Mouse (Mus musculus) thymus, adult 2 months (tissue): Measurements from ENCODE around the gene Gpr39. TPM values are rescaled to one million over a fixed set of nuclear protein-coding genes. Genes with fewer than 3 reads are reported as not detected.

Experiments
- DNase-seq: peaks from one replicate; pipeline ENCODE4 v3.0.0; 2021
- H3K27ac ChIP-seq: fragments of 200-500 bp; 2 replicates; pipeline ENCODE4 v1.5.1; 2012; ENCODE audit warnings: low read length, control low read depth; ENCODE audit not compliant: control insufficient read depth, insufficient read depth
- H3K27me3 ChIP-seq: fragments of 200-500 bp; 2 replicates; pipeline ENCODE4 v1.6.1; 2012; ENCODE audit warnings: mild to moderate bottlenecking, low read length, moderate library complexity, mixed read lengths; ENCODE audit not compliant: control insufficient read depth, insufficient read depth
- H3K36me3 ChIP-seq: fragments of 200-500 bp; 2 replicates; pipeline ENCODE4 v1.6.1; 2012; ENCODE audit warnings: mild to moderate bottlenecking, low read length, moderate library complexity; ENCODE audit not compliant: control insufficient read depth, insufficient read depth
- H3K4me1 ChIP-seq: fragments of 200-500 bp; replicated peaks from 2 replicates; pipeline ENCODE4 v1.6.1; 2012; ENCODE audit warnings: low read length; ENCODE audit not compliant: control insufficient read depth, insufficient read depth
- H3K4me3 ChIP-seq: fragments of 200-500 bp; 2 replicates; pipeline ENCODE4 v1.5.1; 2012; ENCODE audit warnings: mild to moderate bottlenecking, low read length, control low read depth, moderate library complexity; ENCODE audit not compliant: control insufficient read depth, insufficient read depth
- CTCF ChIP-seq: fragments of 200-500 bp; IDR thresholded peaks from 2 replicates; pipeline ENCODE4 v1.5.1; 2012; ENCODE audit warnings: mild to moderate bottlenecking, control low read depth, low read length, moderate library complexity, borderline replicate concordance; ENCODE audit not compliant: control insufficient read depth, poor library complexity, insufficient read depth; ENCODE audit errors: extremely low read depth
- POLR2A ChIP-seq: fragments of 200-500 bp; IDR thresholded peaks from 2 replicates; pipeline ENCODE4 v1.6.1; 2012; ENCODE audit warnings: mild to moderate bottlenecking, low read length, control low read depth, moderate library complexity; ENCODE audit not compliant: control insufficient read depth, poor library complexity, insufficient read depth; ENCODE audit errors: extremely low read depth
- WGBS: fragments of 180-500 bp; shearing (Covaris S2); methylation state at CpG from one replicate; pipeline ENCODE4 v1.1.7; 2018; 5-methylcytosine and 5-hydroxymethylcytosine counted together
- polyA plus RNA-seq: library from polyadenylated mRNA; depleted of rRNA; stranded (reverse); fragments of >200 nt; gene quantifications from 2 replicates; pipeline ENCODE4 v1.2.3, GENCODE M21; 2012

Gene Gpr39
- polyA plus RNA-seq, 1 experiment: 0.57 TPM

GRCm38 (mm10) chr1:125657416-125657815, 19.4 kb upstream of the Gpr39 start:
- H3K4me1 ChIP-seq: no peaks in the 10 kb centered on the region
- H3K4me3 ChIP-seq: no peak overlapping the region
- H3K27ac ChIP-seq: no peak overlapping the region
- no peak for DNase-seq
- H3K27me3 ChIP-seq: no peaks in the 10 kb centered on the region
- H3K36me3 ChIP-seq: no peaks in the 10 kb centered on the region
- no peak for TF ChIP-seq CTCF
- no peak for TF ChIP-seq POLR2A
- 86% methylated on average over 5 of the region's 5 CpGs for WGBS

GRCm38 (mm10) chr1:125660151-125660550, 16.6 kb upstream of the Gpr39 start:
- no peak for DNase-seq
- no peak overlapping the region for H3K27ac ChIP-seq
- 96% methylated on average over 4 of the region's 4 CpGs for WGBS
- TF ChIP-seq POLR2A (no peak), CTCF (no peak)
- no peaks in the 10 kb centered on the region for H3K4me1 ChIP-seq
- no peaks in the 10 kb centered on the region for H3K36me3 ChIP-seq
- H3K4me3 ChIP-seq: no peak overlapping the region
- no peaks in the 10 kb centered on the region for H3K27me3 ChIP-seq

- no peaks in the 10 kb centered on the region for H3K36me3 ChIP-seq
- H3K4me3 ChIP-seq: no peak overlapping the region
- H3K27ac ChIP-seq: no peak overlapping the region
- WGBS: 97% methylated on average over 4 of the region's 4 CpGs
- DNase-seq: no peak
- no peaks in the 10 kb centered on the region for H3K4me1 ChIP-seq
- no peaks in the 10 kb centered on the region for H3K27me3 ChIP-seq
- TF ChIP-seq POLR2A (no peak), CTCF (no peak)
Measured at GRCm38 (mm10) chr1:125660901-125661300, 15.9 kb upstream of the Gpr39 start.

GRCm38 (mm10) chr1:125662058-125662457, 14.7 kb upstream of the Gpr39 start:
- Histone ChIP-seq H3K4me3 (no peak overlapping the region), H3K4me1 (no peaks in the 10 kb centered on the region), H3K27ac (no peak overlapping the region), H3K36me3 (no peaks in the 10 kb centered on the region), H3K27me3 (no peaks in the 10 kb centered on the region)
- no peak for DNase-seq
- WGBS: 86% methylated on average over 2 of the region's 2 CpGs
- TF ChIP-seq CTCF (no peak), POLR2A (no peak)

GRCm38 (mm10) chr1:125662660-125663059, 14.1 kb upstream of the Gpr39 start:
- Histone ChIP-seq H3K27me3 (no peaks in the 10 kb centered on the region), H3K4me3 (no peak overlapping the region), H3K4me1 (no peaks in the 10 kb centered on the region), H3K27ac (no peak overlapping the region), H3K36me3 (no peaks in the 10 kb centered on the region)
- no peak for DNase-seq
- TF ChIP-seq POLR2A (no peak), CTCF (no peak)
- 80% methylated on average over 5 of the region's 5 CpGs for WGBS

- TF ChIP-seq CTCF (no peak), POLR2A (no peak)
- 29% methylated on average over 4 of the region's 4 CpGs for WGBS
- Histone ChIP-seq H3K36me3 (no peaks in the 10 kb centered on the region), H3K27me3 (no peaks in the 10 kb centered on the region), H3K4me1 (no peaks in the 10 kb centered on the region), H3K27ac (no peak overlapping the region), H3K4me3 (no peak overlapping the region)
- DNase-seq: no peak
Measured at GRCm38 (mm10) chr1:125663104-125663503, 13.7 kb upstream of the Gpr39 start.

- TF ChIP-seq POLR2A: no peak
- TF ChIP-seq CTCF: no peak
- Histone ChIP-seq H3K36me3 (no peaks in the 10 kb centered on the region), H3K4me3 (no peak overlapping the region), H3K27ac (no peak overlapping the region), H3K4me1 (no peaks in the 10 kb centered on the region), H3K27me3 (no peaks in the 10 kb centered on the region)
- DNase-seq: no peak
- 83% methylated on average over 5 of the region's 5 CpGs for WGBS
Measured at GRCm38 (mm10) chr1:125665127-125665637, 11.6 kb upstream of the Gpr39 start.
